Mouse (Mus musculus) small intestine, adult 2 months (tissue): ENCODE results near the gene 4933434E20Rik.

Experiments
- CTCF ChIP-seq: fragments of 200-500 bp; IDR thresholded peaks from 2 replicates; pipeline ENCODE4 v1.5.1; 2012; ENCODE audit warnings: low read depth, mild to moderate bottlenecking, control low read depth, inconsistent platforms, low read length, moderate library complexity, mixed read lengths; ENCODE audit not compliant: insufficient replicate concordance, insufficient read length; ENCODE audit errors: extremely low read depth
- POLR2A ChIP-seq: fragments of 200-500 bp; IDR thresholded peaks from 2 replicates; pipeline ENCODE4 v1.6.1; 2012; ENCODE audit warnings: low read depth, mild to moderate bottlenecking, control low read depth, inconsistent platforms, low read length, moderate library complexity

DNA sequence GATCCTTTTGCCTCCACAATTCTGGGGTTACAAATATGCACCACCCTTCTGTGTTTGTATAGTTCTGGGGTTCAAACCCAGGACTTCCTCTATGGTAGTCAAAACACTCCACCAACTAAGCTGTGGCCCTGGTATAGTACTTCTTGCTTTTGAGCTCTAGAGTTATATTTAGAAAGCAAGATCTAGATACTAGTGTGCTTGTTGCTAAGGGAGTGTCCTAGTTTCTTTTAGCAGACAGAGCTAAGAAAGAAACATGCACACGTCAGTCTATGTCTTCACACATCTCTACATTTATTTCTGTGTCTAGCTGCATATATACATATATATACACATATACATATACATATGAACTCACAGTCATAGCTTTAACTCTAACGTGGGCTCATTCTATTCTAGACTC lies 60.3 kb downstream of the 4933434E20Rik start:
- TF ChIP-seq CTCF (no peak), POLR2A (no peak)
